Mouse (Mus musculus) cortical plate, adult 2 months (tissue): ENCODE measurements at regions not wholly inside any gene's neighbourhood (a gene's known extent, or its start where the extent isn't known, plus 50 kb on each side); places are given as distances from the start of the nearest gene placed in this dataset.
A peak's percentile ranks its signal among the peaks of the same experiment; 100 is the strongest.

Source experiments
- H3K27ac ChIP-seq: fragments of 200-500 bp; 2 replicates; pipeline ENCODE4 v1.5.1; 2012; ENCODE audit warnings: low read length, control low read depth, inconsistent platforms; ENCODE audit not compliant: insufficient read depth
- H3K4me1 ChIP-seq: fragments of 200-500 bp; 2 replicates; pipeline ENCODE4 v1.6.1; 2011; ENCODE audit warnings: low read length; ENCODE audit not compliant: control insufficient read depth, insufficient read depth
- H3K4me3 ChIP-seq: fragments of 200-500 bp; 2 replicates; pipeline ENCODE4 v1.5.1; 2011; ENCODE audit warnings: mild to moderate bottlenecking, low read length, control low read depth; ENCODE audit not compliant: insufficient read depth
- CTCF ChIP-seq: fragments of 200-500 bp; IDR thresholded peaks from 2 replicates; pipeline ENCODE4 v1.5.1; 2011; ENCODE audit warnings: mild to moderate bottlenecking, control low read depth, low read length; ENCODE audit not compliant: insufficient read depth; ENCODE audit errors: extremely low read depth
- POLR2A ChIP-seq: fragments of 200-500 bp; IDR thresholded peaks from 2 replicates; pipeline ENCODE4 v1.6.1; 2011; ENCODE audit warnings: mild to moderate bottlenecking, low read length, control low read depth; ENCODE audit not compliant: insufficient read depth; ENCODE audit errors: extremely low read depth

DNA sequence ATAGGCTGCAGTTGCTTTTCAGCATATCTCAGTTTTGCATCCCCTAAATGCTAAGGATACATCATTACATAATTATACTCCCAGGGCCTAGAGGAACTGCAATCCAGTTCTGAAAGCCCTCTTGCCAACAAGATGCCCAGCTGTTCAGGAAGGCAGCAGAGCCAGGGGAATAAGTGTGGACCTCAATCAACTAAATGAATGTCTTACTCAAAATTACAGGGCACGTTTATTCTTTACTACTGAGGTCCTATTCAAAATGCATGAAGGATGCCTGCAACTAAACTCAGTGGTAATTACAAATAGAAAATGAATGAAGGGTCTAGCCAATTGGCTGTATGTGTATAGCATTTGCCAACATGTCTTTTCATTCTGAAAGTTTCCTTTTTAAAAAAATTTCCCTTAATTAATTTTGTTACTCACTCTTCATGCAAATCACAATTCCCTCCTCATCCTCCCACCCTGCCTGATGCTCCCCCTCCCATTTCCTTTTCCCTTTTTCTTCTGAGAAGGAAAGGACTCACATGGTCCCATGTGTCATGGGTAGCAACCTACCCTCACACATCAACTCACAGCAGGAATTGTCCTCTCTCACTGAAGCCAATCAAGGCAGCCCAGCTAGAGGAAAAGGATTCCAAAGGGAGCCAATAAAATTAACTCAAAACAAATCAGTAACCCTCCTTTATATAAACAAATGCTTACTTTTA lies 86.9 kb upstream of the Ins1 start:
- Histone ChIP-seq H3K27ac (no peak overlapping the region), H3K4me3 (no peak overlapping the region), H3K4me1 (no peaks in the 10 kb centered on the region)
- TF ChIP-seq CTCF (no peak), POLR2A (no peak)

DNA sequence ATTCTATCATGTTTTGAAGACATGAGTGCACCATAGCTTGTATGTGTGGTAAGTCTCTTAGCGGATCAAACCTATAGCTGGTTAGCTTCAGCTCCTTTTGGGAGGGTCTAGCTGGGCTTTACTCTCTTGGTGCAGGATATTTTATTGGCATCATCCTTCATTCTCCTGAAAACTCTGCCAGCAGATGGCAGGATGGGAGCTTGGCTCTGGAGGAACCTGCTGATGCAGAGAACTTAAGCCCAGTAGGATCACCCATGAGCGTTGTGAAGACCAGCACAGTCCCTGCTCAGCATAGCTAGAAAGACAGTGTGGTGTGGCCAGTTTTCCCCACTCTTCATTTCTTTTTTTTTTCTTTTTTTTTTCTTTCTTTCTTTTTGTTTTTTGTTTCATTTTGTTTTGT lies 70.3 kb upstream of the Ins1 start:
- Histone ChIP-seq H3K4me3 (no peak overlapping the region), H3K4me1 (no peaks in the 10 kb centered on the region), H3K27ac (no peak overlapping the region)
- TF ChIP-seq CTCF (peak; percentile 22; the same call in 1 of the 2 replicates), POLR2A (no peak)

DNA sequence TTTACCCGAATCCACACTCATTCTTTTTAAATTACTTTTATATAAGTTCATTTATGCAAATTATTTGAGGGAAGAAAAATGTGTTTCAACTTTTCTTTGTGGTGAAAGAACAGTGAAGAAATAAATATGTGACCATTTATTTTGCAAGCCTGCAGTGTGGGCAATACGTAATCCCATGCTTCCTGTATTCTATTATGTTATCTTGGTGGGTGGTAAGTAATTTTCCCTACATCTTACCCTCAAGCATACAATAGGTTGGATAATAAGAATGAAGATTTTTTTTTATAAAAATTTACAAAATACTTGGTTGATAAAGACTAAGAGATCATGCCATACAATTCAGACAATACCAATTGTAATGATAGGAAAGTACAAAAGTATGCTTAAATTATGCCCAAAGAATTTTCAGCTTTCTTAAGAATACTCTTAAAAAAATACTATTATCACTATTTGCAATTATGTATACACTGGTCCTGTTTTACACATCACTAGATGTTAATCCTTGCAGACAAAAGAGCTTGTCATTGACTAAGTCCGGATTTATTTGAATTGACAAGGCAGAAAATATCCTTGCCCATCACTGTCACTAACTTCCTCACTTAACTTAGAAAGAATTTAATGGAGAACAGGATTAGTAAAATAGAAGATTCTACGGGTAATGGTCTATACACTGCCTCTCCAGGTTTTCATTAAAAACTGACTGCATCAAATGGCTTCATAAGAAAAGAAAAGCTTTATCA lies 64.4 kb upstream of the Ins1 start:
- TF ChIP-seq POLR2A = no peak
- TF ChIP-seq CTCF = no peak
- Histone ChIP-seq H3K27ac (no peak overlapping the region), H3K4me1 (no peaks in the 10 kb centered on the region), H3K4me3 (no peak overlapping the region)

- no peaks in the 10 kb centered on the region for H3K4me1 ChIP-seq
- no peak overlapping the region for H3K4me3 ChIP-seq
- no peak overlapping the region for H3K27ac ChIP-seq
- TF ChIP-seq CTCF (no peak), POLR2A (no peak)
Observed at GRCm38 (mm10) chr19:52207725-52208124, 56.4 kb upstream of the Ins1 start.
